Mouse (Mus musculus) G1E (cell line): ENCODE results near the gene Necab2.

ENCODE experiments used
- CTCF ChIP-seq: IDR thresholded peaks from 2 replicates; pipeline ENCODE4 v1.5.1; 2012; ENCODE audit warnings: low read depth, low read length, inconsistent platforms, mixed read lengths
- GATA1 ChIP-seq: IDR thresholded peaks from 2 replicates; pipeline ENCODE4 v1.6.1; 2012; ENCODE audit warnings: borderline replicate concordance, low read length, inconsistent platforms, mixed read lengths
- POLR2AphosphoS5 ChIP-seq: IDR thresholded peaks from 2 replicates; pipeline ENCODE4 v1.6.1; 2012; ENCODE audit warnings: low read depth, low read length, inconsistent platforms; ENCODE audit not compliant: insufficient replicate concordance
- TAL1 ChIP-seq: conservative IDR thresholded peaks from 2 replicates; pipeline ENCODE4 v1.6.1; 2012; ENCODE audit warnings: low read depth, low read length, inconsistent platforms, mixed read lengths

GRCm38 (mm10) chr8:119505488-119505887 lies 59.0 kb downstream of the Necab2 start:
- no peak for TF ChIP-seq CTCF
- no peak for TF ChIP-seq GATA1
- no peak for TF ChIP-seq POLR2AphosphoS5
- TF ChIP-seq TAL1 = no peak
